Mouse (Mus musculus): ENCODE measurements around the gene Mast3. TPM values are rescaled to one million over a fixed set of nuclear protein-coding genes. Genes with fewer than 3 reads are reported as not detected.

Gene Mast3
- polyA plus RNA-seq, 1 experiment from 2014 or later: 37.2 TPM

DNA sequence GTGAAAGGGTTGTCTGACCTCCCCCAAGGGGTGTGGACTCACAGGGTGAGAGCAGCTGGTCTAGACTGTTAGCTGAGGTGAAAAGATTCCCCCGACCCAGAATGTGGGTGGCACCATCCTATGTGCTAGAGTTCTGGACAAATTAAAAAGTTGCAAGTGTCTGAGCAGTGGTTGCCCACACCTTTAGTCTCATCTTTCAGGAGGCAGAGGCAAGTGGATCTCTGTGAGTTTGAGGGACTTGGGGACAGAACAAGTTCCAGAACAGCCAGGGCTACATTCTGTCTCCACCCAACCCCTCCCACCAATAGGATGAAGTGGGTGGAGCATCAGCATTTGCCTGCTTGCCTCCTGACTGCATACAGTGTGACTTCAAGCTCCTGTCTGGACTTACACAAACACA is 42.7 kb downstream of the Mast3 start:
- DNase-seq (ENCODE audit: low spot score): no peak

DNA sequence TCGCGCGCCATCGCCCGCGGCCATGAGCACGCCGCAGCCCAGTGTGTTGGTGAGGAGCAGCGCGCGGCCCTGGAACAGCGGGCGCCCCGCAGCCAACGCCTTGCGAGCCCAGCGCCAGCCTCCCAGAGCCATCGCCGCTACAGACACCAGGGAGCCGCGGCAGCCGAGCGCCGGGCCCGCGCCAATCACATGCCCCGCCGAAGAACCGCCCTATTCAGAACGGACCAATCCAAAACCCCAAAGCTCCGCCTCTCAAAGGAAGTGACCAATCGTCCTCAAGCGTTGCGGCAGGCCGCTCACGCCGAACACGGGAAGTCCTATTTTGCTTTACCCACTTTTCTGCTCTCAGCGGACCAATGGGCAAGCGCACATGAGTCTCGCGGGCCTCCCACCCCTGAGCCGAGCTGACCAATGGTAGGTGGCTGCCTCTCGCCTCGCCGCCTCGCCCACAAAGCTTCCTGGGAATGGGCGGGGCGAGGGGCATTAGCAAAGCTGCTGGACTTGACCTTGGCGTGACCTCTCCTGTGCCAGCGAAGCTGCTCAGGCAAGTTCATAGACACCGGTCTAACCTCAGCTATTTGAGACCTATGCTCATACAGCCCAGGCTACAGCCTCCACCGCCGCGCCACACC is 44.0 kb downstream of the Mast3 start, which contains the start of gene Mpv17l2:
Mpv17l2 (minus strand) TSS at position 172 of the 632 bp plus-strand sequence.
- DNase-seq (ENCODE audit: low spot score): peak; percentile 98

DNA sequence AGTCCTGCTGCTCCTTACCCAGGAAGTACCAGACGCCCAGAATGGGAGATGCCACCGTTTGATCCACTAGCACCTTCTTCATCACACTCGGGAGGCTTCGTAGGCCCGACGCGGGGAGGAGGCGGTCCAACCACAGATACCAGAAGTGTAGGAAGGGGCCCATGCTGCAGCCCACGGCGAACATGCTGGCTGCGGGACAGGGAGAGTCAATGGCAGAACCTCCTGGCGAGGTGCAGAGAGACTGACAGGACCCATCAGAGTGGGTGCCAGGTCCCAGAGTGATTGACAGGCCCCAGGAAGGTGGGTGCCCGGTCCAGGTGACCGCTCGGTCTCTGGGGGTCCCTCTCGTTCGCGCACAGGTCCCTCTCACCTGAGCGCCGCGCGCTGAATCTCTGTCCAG is 44.5 kb downstream of the Mast3 start:
- peak; percentile 34 for DNase-seq (ENCODE audit: low spot score)

DNA sequence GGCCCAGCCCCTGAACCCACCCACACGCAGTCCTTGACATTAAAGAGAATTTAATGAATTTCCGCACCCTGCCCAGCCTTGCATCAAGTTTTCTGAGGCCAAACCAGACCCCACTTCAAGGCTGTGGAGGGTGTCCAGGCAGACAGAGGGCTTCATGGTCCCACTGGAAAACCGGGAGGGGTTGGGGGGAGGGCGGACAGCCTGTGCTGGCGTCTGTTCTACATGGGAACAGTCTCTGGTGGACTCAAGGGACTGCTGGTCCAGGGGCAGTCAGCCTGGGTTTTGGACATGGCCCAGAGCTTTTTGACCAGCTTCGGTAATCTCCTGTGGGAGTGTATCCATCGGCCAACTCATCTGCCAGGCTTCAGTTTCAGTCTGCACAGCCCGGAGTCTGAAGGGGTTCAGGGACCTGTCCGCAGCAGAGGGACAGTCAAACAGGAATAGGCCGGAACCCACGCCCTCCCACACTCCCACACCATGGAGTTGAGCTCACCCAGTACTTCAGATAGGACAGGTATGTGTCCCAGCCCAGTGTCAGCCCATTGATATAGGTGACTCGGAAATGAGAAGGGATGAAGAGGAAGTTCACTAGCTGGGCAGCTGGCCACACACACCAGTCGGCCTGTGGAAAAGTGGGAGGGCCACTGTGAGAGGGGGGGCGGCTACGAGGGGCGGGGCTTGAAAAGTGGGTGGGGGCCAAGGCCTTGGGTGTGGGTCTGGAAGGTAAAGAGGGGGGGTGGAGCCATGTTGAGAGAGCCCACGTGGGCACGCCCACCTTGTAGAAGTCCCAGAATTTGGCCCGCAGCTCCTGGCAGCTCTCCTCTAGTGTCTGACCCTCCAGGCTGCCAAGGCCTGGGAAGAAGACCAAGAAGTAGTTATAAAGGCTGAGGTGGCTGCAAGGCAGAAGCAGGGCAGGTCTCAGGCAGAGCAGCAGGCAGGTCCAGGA is 46.0 kb downstream of the Mast3 start:
- DNase-seq (ENCODE audit: low spot score): no peak

DNA sequence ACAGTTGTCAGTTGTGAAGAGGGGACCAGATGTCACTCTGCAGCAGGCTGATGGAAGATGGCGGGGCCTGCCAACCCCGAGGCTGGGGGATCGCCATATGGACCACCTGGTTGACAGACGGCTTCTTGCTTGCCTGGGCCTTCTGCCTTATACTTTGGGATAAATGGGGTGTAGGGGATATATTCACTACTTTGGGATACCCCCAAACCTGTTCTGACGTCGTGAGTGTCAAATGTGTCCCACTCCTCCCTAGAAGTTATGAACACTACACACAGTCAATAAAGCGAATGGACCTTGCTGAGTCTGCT is 46.6 kb downstream of the Mast3 start:
- DNase-seq (ENCODE audit: low spot score): no peak

DNA sequence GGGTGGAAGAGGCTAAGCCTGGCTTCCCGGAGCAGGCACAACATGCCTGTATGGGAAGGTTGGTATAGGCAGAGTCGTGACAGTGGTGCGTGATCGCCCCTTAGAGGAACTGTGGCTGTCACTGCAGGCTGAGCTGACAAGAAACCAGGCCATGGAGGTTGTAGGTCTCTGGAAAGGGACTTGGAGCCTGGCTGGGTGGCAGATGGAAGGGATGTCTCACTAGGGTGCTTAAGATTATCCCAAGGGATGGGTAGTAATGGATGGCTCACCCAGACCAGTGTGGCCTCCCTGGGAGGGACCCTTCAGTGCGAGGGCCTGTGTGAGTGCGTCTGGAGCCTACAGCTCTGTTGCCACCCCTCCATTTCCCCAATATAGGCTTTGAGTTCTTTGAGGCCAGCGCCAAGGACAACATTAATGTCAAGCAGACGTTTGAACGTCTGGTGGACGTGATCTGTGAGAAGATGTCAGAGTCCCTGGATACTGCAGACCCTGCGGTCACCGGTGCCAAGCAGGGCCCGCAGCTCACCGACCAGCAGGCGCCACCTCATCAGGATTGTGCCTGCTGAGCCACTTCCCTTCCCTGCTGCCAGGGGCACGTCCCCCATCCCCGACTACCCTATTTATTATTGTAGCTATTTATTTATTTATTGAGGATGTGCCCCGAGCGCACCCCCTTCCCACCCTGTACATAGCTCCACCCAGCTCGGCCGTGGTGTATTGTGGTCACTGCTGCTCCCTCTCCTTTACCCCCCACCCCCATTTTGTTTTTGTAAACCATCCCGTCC is 47.1 kb downstream of the Mast3 start:
- DNase-seq (ENCODE audit: low spot score): no peak

DNA sequence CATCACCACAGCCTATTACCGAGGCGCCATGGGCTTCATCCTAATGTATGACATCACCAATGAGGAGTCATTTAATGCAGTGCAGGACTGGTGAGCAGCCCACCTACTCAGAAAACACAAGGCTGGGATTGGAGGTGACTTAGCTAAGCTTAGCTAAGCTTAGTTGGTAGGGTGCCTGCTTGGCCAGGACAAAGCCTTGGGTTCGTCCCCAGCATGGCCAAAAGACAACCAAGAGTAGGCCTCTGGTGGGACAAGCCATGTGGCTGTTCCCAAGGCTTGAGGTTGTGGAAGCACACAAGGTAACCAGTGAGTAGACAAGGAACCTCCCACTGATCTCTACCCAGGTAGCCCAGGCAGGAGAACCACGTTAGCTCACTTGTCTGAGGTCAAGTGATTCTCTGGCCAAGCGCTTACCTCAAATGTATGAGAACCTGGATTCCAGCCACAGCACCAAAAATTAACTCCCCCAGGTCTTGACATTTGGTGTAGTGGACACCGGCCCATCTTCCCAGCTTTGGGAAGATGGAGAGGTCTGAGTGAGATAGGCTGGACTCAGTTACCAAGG is 48.3 kb downstream of the Mast3 start:
- no peak for DNase-seq (ENCODE audit: low spot score)

DNA sequence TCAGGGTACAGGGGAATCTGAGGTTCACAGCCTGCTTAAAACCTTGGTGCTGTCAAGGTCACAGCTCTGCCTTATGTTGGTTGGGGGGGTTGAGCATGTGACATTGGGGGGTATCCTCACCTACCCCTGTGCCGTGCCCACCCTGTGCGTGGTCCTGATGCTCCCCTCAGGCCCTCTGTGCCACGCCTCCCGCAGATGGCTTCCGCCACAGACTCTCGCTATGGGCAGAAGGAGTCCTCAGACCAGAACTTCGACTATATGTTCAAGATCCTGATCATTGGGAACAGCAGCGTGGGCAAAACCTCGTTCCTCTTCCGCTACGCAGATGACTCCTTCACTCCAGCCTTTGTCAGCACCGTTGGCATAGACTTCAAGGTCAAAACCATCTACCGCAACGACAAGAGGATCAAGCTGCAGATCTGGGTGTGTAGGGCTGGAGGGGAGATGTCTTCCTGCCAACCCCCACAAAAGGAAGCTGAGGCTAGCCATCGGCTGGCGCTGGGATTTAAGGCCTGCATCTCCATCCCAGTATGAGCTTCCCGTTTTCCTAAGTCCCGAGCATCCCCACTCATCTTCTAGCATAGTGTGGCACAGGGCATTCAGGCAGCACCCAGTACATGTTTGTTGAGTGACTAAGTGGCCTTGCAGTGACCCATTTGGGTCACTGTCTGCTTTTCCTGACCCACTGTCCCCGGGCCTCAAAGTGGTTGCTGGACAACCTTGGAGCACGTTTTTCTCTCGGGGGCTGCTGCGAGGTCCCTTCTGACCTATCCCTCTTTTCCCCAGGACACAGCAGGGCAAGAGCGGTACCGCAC is 49.0 kb downstream of the Mast3 start:
- DNase-seq (ENCODE audit: low spot score): no peak

DNA sequence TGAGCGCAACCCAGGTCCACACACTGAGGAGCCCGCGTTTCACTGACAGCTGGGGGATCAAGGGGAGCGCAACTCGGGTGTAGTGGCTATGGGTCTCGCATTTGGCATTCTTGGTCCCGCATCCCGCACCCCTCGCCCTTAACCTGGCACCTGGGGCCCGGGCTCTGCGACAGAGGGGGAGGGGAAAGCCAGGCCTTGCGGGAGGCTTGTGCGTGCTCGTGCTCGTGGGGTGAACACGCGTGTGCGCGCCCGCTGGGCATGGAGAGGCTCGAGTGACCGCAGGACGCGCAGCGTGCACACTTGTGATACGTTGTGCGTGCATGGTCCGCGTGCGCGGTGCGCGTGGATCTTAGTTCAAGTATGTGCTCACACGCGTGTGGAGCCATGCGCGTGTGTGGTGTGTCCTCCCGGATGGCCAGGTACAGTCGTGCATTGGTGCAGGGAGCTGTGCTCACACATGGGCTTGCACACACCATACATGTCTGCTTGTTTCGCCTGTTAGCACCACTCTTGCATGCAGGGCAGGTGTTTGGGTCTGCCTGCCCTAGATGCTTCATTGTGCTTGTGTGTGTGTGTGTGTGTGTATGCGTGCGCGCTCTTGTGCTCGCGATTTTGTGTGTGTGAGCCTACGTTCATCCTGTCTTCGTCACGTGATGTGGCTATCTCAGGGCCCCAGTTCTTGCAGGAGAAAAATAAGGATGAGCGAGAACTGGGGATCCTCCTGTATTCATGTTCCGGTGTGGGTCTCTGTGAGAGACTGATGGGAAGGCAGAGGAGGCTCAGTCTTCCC is 49.8 kb downstream of the Mast3 start:
- DNase-seq (ENCODE audit: low spot score): peak; percentile 60

DNA sequence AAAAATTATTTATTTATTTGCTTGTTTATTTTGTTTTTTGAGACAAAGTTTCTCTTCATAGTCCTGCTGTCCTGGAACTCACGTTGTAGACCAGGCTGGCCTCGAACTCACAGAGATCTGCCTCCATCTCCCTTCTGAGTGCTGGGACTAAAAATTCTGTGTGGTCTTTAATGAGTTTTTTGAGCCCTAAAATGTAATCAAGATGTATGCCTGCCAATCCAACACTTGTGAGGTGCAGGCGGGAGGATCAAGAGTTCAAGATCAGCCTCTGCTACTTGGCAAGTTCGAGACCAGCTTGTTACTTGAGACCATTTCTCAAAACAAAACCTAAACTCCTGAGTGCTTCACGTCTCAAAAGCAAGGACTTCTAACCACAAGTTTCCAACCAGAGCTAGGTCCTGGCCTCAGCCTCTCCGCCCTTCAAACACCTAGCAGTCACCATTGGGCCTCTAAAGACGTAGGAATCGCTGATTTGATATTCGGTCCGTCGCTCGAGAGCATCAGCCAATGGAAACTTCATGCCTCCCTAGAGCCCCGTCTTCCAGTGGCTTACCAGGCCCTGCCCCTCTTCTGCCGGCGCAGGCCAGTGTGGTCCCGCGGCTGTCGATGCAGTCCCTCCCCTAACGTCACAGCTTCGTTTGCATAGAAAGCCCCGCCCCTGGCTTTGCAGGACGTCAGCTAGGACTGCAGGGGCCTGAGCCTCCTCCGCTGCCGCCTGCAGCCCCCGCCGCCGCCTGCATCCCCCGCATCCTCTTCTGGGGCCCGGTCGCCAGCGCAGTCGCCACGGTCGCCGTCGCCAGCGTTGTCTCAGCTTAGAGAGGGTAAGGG is 50.6 kb downstream of the Mast3 start, which contains the start of gene Rab3a:
Rab3a (plus strand) TSS at position 637 of the 828 bp plus-strand sequence.
- peak; percentile 96 for DNase-seq (ENCODE audit: low spot score)

DNA sequence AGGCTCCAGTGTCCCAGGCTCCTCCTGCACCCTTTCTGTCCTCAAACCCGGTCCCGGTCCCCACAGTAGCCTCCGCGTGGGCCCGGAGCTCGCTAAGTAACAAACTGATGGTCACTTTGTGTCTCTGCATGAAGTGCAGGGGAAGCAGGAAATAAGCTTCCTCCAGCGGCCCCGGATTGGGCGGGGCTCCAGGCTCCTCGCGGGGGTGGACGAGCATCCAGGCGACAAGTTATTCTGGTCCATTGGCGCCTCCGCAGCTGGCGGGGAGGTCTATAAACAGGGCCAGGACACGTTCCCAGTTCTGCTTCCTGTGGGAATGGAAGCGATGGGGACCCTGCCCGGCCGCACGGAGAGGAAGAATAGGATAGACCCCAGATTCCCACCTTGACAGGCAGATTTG is 51.7 kb downstream of the Mast3 start:
- peak; percentile 58 for DNase-seq (ENCODE audit: low spot score)

DNA sequence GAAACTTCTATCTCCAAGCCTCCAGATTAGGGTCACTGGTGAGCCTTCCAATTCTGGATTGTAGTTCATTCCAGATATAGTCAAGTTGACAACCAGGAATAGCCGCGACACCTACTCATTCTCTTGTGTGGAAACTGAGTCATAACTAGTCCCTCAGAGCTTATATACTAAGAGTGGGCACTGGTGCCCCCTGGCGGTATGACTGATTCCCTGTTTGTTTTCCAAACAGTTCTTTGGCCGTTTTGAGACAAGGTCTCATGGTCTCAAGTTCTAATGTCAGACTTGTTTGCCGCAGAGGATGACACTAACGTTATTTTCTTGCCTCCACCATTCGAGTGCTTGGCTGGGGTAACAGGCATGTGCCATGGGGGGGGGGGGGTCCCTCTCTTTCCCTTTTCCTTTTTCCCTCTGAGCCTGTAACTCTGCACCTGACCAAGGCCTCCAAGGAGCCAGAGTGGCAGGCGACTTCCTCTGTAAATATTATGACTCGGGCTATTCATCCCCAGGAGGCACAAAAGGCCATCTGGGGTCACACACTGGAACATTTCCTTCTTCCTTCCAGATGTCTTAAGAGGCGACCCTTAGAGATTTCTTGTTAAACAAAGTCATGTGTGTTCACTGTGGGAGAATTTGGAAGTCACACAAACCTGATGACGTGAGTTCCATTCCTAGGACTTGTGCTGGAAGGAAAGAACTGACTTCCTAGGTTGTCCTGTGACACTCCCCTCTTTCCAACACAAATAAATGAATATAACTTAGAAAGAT is 52.7 kb downstream of the Mast3 start:
- peak; percentile 76 for DNase-seq (ENCODE audit: low spot score)

DNA sequence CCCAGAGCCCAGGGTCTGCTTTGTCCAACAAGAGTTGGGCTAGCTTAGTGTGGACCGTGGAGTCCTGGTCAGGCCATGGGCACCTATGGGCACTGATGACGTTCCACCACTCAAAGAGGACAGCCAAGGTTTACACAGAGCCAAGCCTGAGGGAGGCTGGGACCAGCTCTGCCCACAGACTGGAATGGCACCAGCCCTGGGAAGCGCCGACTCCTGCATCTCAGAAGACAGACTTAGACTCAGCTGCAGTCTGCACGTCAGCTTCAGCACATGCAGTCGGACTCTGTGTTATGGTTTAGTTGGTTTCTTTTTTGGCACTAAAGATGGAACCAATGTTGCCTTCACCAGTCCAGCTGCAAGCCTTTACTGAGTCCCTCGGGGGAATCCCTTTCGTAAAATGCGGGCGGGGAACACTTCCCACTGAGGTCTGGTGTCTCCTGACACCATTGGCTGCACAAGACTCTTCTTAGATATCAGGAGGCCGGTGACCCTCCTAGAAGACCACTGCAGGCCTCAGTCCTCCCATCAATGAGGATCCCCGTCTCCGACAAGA is 54.6 kb downstream of the Mast3 start:
- DNase-seq (ENCODE audit: low spot score): no peak

DNA sequence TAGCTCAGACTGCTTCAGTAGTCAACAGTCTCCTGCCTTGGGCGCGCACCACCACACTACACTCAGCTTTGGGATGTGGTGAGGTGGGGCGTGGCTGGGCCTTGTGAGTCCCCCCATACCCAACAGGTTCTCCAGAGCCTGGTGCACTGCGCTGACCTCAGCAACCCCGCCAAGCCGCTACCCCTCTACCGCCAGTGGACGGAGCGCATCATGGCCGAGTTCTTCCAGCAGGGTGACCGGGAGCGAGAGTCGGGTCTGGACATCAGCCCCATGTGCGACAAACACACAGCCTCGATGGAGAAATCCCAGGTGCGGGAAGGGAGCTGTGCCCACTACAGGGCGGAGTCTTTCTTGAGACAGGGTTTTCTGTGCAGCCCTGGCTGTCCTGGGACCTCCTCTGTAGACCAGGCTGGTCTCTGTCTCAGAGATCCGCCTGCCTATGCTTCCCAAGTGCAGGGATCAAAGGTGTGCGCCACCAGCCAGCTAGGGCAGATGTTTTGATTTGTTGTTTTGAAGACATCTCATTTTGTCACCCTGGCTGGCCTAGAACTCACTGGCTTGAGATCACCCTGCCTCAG is 55.7 kb downstream of the Mast3 start:
- no peak for DNase-seq (ENCODE audit: low spot score)

DNA sequence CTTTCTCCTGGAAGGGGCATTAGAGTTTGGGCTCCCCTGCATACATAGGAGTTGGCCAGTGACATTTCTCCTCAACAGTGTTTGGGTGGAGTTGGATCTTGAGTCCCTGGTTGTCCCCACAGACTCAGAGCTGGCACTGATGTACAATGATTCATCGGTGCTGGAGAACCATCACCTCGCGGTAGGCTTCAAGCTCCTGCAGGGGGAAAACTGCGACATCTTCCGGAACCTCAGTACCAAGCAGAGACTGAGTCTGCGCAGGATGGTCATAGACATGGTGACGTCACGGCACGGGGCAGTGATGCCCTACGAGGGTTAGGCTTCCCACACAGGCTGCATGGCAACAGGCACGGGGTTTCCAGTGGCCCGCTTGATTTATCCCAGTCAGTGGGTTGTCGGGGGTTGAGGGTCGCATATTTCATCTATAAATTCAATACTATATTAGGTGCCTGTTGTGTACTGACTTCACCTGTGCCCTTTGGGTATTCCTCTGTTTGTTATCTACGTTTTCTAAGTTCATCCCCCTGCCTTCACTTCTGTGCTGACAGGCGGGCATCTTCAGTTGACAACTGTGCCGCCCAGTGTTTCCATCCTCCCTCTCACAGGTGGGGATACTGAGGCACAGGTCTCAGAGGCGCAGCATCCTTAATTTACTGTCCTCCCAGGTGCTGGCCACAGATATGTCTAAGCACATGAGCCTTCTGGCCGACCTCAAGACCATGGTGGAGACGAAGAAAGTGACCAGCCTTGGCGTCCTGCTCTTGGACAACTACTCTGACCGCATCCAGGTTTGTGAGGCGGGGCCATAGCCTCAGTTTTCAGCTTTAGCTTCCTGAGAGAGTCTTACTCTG is 56.4 kb downstream of the Mast3 start:
- no peak for DNase-seq (ENCODE audit: low spot score)

DNA sequence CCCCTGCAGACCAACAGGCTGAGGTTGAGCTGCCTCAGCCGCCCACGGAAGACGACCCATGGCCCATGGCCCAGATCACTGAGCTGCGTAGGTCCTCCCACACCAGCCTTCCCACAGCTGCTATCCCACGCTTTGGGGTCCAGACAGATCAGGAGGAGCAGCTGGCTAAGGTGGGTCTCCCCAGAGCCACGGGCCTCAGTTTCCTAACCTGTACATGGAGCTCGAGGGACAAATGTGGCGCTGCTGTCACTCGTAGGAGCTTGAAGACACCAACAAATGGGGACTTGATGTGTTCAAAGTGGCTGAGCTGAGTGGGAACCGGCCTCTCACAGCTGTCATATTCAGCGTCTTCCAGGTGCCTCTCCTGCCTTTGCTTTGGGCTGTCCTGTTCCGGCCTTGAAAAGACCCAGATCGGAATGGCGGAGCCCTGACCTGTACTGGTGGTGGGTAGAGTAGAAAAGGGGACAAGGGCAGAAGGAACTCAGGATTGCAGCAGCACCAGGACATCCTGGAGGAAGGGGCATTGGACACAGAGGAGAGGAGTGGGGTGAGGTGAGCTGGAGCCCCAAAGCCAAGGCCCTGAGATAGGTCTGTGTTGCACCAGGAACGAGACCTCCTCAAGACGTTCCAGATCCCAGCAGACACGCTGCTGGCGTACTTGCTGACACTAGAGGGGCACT is 57.5 kb downstream of the Mast3 start:
- DNase-seq (ENCODE audit: low spot score): no peak

Data from thymus, postnatal 0 days (tissue).